ENCODE assay signal across 24 mouse cellular contexts in genomic region chr11:116497313-116497712, GRCm38 (mm10). TPM values are rescaled to one million over a fixed set of nuclear protein-coding genes. Genes with fewer than 3 reads are reported as not detected.
"Had no signal": no experiment of that assay in that cellular context is flagged by ENCODE, and none has a peak within 500 bp of the region (broad histone marks: within the 10 kb centered on the region; RNA-seq: fewer than 3 reads in every experiment).

No protein-coding gene starts in this region.

- H3K27ac ChIP-seq: liver, embryonic 15.5 days; lung, embryonic 15.5 days; macrophage; midbrain, embryonic 13.5 days; neural tube, embryonic 13.5 days; neural tube, embryonic 15.5 days had no signal

- H3K27me3 ChIP-seq: liver, embryonic 15.5 days; lung, embryonic 15.5 days; midbrain, embryonic 13.5 days; neural tube, embryonic 13.5 days; neural tube, embryonic 15.5 days had no signal

- H3K9me3 ChIP-seq: liver, embryonic 15.5 days; lung, embryonic 15.5 days; megakaryocyte, embryonic 14.5 days; midbrain, embryonic 13.5 days; neural tube, embryonic 13.5 days; neural tube, embryonic 15.5 days had no signal

- H3K4me3 ChIP-seq: liver, embryonic 15.5 days; lung, embryonic 15.5 days; megakaryocyte, embryonic 14.5 days; midbrain, embryonic 13.5 days; myocyte; neural tube, embryonic 13.5 days; neural tube, embryonic 15.5 days had no signal

- DNase-seq: liver, postnatal 0 days; lung, adult 2 months; lung, postnatal 14 days; lung, postnatal 36 days; retina, postnatal 1 day; right cerebral cortex, adult 18-20 months; right cerebral cortex, postnatal 25 days; right cerebral cortex, postnatal 4 days; spleen, adult 18-20 months; thymus, adult 18-20 months; thymus, postnatal 14 days; thymus, postnatal 36 days had no signal

- H3K36me3 ChIP-seq: liver, embryonic 15.5 days; lung, embryonic 15.5 days; midbrain, embryonic 13.5 days; neural tube, embryonic 13.5 days; neural tube, embryonic 15.5 days had no signal

- ATAC-seq: liver, postnatal 0 days; lung, postnatal 0 days; midbrain, embryonic 13.5 days; midbrain, embryonic 16.5 days had no signal

- H3K9ac ChIP-seq: liver, embryonic 15.5 days; liver, postnatal 0 days; lung, embryonic 15.5 days; midbrain, embryonic 13.5 days; neural tube, embryonic 13.5 days; neural tube, embryonic 15.5 days had no signal

RNA-seq across cellular contexts. Expression of gene Qrich2, which starts 31.3 kb away (rescaled TPM):
- total RNA-seq: megakaryocyte progenitor cell, adult 5-6 weeks had no signal
- polyA plus RNA-seq: liver, embryonic 15.5 days; liver, postnatal 0 days; lung, embryonic 15.5 days; macrophage; midbrain, embryonic 13.5 days; myocyte; neural tube, embryonic 13.5 days; neural tube, embryonic 15.5 days; stomach, embryonic 14.5 days had no signal
